Mouse (Mus musculus): ENCODE data around the gene Olfr247.
"Not testable (repeated sequence)": the region's sequence is repeated elsewhere in the genome, so short reads cannot be mapped to it uniquely, and the experiment has no call there.

Gene Olfr247

DNA sequence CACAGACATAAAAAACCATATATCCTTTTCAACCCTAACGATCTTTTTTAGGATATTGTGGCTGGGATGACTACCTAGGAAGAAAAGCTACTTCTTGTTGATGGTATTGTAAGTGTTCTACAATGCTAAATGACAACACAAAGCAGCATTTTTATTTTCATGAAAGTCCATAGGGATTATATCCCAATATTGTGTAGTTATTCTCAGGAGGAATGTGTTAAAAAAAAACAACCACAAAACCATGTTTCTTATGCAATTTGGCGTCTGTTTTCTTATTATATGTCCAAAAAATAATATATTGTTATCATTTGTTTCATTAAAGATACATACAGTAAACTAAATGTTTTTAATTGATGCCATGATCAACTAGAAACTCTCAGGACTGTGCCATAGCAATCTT lies at the start of gene Olfr247:
Olfr247 (minus strand) TSS at position 101 of the 400 bp plus-strand sequence.
- DNase-seq (ENCODE audit: low read depth, low spot score): not testable (repeated sequence)

DNA sequence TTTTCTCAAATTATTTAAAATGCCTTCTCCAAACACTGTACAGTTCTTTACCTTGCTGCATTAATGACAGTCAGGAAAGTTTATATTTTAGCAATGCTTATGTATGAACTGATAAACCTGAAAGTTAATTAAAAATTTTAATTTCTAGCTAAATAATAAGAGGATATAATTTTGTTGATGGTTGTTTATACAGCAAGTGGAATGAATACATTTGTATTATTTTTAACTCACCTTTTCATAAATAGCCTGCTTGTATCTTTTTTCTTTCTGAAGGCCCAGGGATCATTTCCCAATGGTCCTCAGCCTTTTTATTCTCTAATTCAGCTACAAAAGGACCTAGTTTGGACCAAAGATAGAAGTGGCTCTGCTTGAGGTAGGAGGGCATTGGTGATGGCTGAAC lies 36.4 kb upstream of the Olfr247 start, which contains the start of gene Olfr820:
Olfr820 (plus strand) TSS at position 301 of the 400 bp plus-strand sequence.
- DNase-seq (ENCODE audit: low read depth, low spot score): no peak

DNA sequence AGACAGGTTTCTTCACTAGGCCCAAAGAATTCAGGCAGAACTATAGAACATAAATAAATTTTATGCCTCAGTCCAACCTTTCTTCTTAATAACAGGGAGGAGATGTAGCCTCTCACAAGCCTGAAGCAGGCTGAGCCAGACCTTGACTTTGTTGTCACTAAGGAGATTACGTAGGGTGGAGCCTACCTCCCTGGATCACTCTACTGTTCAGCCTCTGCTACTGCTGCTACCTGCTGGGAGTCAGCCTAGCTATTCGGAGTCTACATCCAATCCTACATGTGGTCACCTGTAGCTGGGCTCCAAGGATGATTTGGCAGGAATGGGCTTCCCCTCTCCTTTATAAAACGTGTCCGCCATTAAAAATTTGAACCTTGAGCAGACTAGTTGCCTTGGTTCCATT lies 29.4 kb upstream of the Olfr247 start:
- not testable (repeated sequence) for DNase-seq (ENCODE audit: low read depth, low spot score)

DNA sequence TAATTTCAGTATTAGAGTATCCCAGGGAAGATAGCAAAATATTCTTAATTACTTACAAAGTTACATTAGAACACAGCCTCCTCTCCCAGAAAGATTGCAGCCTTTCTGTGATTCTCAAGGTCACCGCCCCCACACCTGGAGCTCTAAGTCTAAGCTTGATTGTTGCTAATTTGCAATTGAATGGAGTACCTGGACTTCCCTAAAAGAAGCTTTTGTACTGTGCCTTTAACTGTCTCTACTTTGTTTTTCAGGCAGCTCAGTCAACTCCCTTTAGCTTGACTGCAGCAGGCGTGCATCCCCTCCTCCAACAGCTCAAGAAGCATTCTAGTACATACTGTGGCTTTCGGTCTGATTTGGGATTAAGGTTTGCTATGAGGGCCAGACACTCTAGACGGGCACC lies 28.2 kb upstream of the Olfr247 start:
- not testable (repeated sequence) for DNase-seq (ENCODE audit: low read depth, low spot score)

DNA sequence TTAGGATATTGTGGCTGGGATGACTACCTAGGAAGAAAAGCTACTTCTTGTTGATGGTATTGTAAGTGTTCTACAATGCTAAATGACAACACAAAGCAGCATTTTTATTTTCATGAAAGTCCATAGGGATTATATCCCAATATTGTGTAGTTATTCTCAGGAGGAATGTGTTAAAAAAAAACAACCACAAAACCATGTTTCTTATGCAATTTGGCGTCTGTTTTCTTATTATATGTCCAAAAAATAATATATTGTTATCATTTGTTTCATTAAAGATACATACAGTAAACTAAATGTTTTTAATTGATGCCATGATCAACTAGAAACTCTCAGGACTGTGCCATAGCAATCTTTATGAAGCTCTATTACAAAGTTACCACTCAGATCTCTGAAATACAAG lies 9.0 kb upstream of the Olfr247 start, which contains the start of gene Gm10310:
Gm10310 (minus strand) TSS at position 101 of the 400 bp plus-strand sequence.
- not testable (repeated sequence) for DNase-seq (ENCODE audit: low read depth, low spot score)

GRCm38 (mm10) chr10:129981867-129982266 lies 5.9 kb upstream of the Olfr247 start:
- not testable (repeated sequence) for DNase-seq (ENCODE audit: low read depth, low spot score)

DNA sequence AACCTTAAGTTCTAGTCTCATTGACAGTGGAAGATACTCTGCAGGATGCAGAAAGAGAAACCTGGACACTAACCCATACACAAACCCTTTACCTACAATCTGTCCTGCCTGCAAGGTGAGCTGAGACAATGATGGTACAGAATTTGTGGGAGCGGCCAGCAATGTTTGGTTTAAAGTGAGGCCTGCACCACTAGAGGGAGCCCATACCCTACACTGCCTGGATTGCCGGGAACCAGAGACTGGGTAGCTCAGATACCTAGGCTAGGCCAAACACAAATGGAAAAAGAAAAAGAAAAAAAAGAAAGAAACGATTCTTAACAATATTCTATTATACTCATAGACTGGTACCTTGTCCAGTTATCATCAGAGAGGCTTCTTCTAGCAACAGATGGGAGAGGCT lies 2.9 kb downstream of the Olfr247 start:
- DNase-seq (ENCODE audit: low read depth, low spot score): not testable (repeated sequence)

GRCm38 (mm10) chr10:129967166-129967565 lies 8.8 kb downstream of the Olfr247 start, which contains the start of gene Olfr819:
TSS of gene Olfr819 (minus strand) at chr10:129967266.
- not testable (repeated sequence) for DNase-seq (ENCODE audit: low read depth, low spot score)

DNA sequence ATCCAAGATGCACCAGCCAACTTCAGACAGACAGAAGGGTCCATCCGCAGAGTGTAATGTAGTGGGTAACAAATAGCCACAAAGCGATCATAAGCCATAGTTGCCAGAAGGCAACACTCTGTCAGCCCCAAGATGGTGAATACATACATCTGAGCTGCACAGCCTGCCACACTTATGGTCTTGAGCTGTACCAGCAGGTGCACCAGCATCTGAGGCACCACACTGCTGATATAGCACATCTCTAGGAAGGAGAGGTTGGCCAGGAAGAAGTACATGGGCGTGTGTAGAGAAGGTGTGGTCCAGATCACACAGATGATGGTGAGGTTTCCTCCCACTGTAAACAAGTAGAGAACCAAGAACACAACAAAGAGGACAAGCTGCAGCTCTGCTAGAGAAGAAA lies 9.7 kb downstream of the Olfr247 start:
- DNase-seq (ENCODE audit: low read depth, low spot score): not testable (repeated sequence)

GRCm38 (mm10) chr10:129949000-129949399 lies 26.9 kb downstream of the Olfr247 start, which contains the start of gene Olfr818:
TSS of gene Olfr818 (minus strand) at chr10:129949100.
- DNase-seq (ENCODE audit: low read depth, low spot score): no peak

Measured in c-Kit-negative CD71-positive TER-119-positive erythroid progenitor cells, embryonic 14.5 days (primary cell).